Mouse (Mus musculus): ENCODE data around the gene Chn2. TPM values are rescaled to one million over a fixed set of nuclear protein-coding genes. Genes with fewer than 3 reads are reported as not detected.

The Chn2 gene
- polyA plus RNA-seq, 1 experiment: 8.5 TPM

GRCm38 (mm10) chr6:54264537-54264936 is 225.2 kb downstream of the Chn2 start:
- no peak for DNase-seq
- 81% methylated on average over 7 of the region's 7 CpGs for WGBS
- TF ChIP-seq CTCF (IDR thresholded peaks at IDR 0.05; ENCODE audit: insufficient read depth, low read length) (no peak), POLR2A (IDR thresholded peaks at IDR 0.05; ENCODE audit: borderline replicate concordance, extremely low read depth, low read depth, low read length) (no peak)

GRCm38 (mm10) chr6:54265384-54265783 is 226.0 kb downstream of the Chn2 start:
- no peak for DNase-seq
- WGBS: 93% methylated on average over 6 of the region's 6 CpGs
- H3K4me1 ChIP-seq (ENCODE audit: control insufficient read depth, insufficient read depth, low read length): no peaks in the 10 kb centered on the region
- H3K4me3 ChIP-seq (replicated peaks; ENCODE audit: extremely low read depth, low read depth, low read length): no peak overlapping the region
- TF ChIP-seq POLR2A (IDR thresholded peaks at IDR 0.05; ENCODE audit: borderline replicate concordance, extremely low read depth, low read depth, low read length) (no peak), CTCF (IDR thresholded peaks at IDR 0.05; ENCODE audit: insufficient read depth, low read length) (no peak)

More at GRCm38 (mm10) chr6:54264537-54264936, 225.2 kb downstream of the Chn2 start:
- Histone ChIP-seq H3K4me3 (replicated peaks; ENCODE audit: extremely low read depth, low read depth, low read length) (no peak overlapping the region), H3K4me1 (ENCODE audit: control insufficient read depth, insufficient read depth, low read length) (no peaks in the 10 kb centered on the region)

GRCm38 (mm10) chr6:54272556-54273378 is 233.4 kb downstream of the Chn2 start:
- no peak overlapping the region for H3K4me3 ChIP-seq (replicated peaks; ENCODE audit: extremely low read depth, low read depth, low read length)
- no peaks in the 10 kb centered on the region for H3K4me1 ChIP-seq (ENCODE audit: control insufficient read depth, insufficient read depth, low read length)
- 63% methylated on average over 14 of the region's 14 CpGs for WGBS
- DNase-seq: no peak
- TF ChIP-seq POLR2A (IDR thresholded peaks at IDR 0.05; ENCODE audit: borderline replicate concordance, extremely low read depth, low read depth, low read length) (no peak), CTCF (IDR thresholded peaks at IDR 0.05; ENCODE audit: insufficient read depth, low read length) (no peak)

GRCm38 (mm10) chr6:54273379-54273730 is 234.0 kb downstream of the Chn2 start:
- no peak for DNase-seq
- no peak for TF ChIP-seq CTCF (IDR thresholded peaks at IDR 0.05; ENCODE audit: insufficient read depth, low read length)
- no peak for TF ChIP-seq POLR2A (IDR thresholded peaks at IDR 0.05; ENCODE audit: borderline replicate concordance, extremely low read depth, low read depth, low read length)
- no peak overlapping the region for H3K4me3 ChIP-seq (replicated peaks; ENCODE audit: extremely low read depth, low read depth, low read length)
- 50% methylated on average over 6 of the region's 6 CpGs for WGBS
- H3K4me1 ChIP-seq (ENCODE audit: control insufficient read depth, insufficient read depth, low read length): no peaks in the 10 kb centered on the region

- Histone ChIP-seq H3K4me1 (ENCODE audit: control insufficient read depth, insufficient read depth, low read length) (0 out of 2 replicates have a peak, but pooled peaks cover 2% of the 10 kb centered on the region), H3K4me3 (replicated peaks; ENCODE audit: extremely low read depth, low read depth, low read length) (no peak overlapping the region)
- no peak for DNase-seq
- 77% methylated on average over 4 of the region's 4 CpGs for WGBS
- no peak for TF ChIP-seq CTCF (IDR thresholded peaks at IDR 0.05; ENCODE audit: insufficient read depth, low read length)
- no peak for TF ChIP-seq POLR2A (IDR thresholded peaks at IDR 0.05; ENCODE audit: borderline replicate concordance, extremely low read depth, low read depth, low read length)
Measured at GRCm38 (mm10) chr6:54277234-54277633, 237.9 kb downstream of the Chn2 start.

- Histone ChIP-seq H3K4me1 (ENCODE audit: control insufficient read depth, insufficient read depth, low read length) (0 out of 2 replicates have a peak, but pooled peaks cover 2% of the 10 kb centered on the region), H3K4me3 (replicated peaks; ENCODE audit: extremely low read depth, low read depth, low read length) (no peak overlapping the region)
- no peak for DNase-seq
- TF ChIP-seq CTCF (IDR thresholded peaks at IDR 0.05; ENCODE audit: insufficient read depth, low read length) (no peak), POLR2A (IDR thresholded peaks at IDR 0.05; ENCODE audit: borderline replicate concordance, extremely low read depth, low read depth, low read length) (no peak)
- 80% methylated on average over 5 of the region's 5 CpGs for WGBS
Measured at GRCm38 (mm10) chr6:54277828-54278227, 238.5 kb downstream of the Chn2 start.

- no peak for DNase-seq
- H3K4me1 ChIP-seq (ENCODE audit: control insufficient read depth, insufficient read depth, low read length): 0 out of 2 replicates have a peak, but pooled peaks cover 2% of the 10 kb centered on the region
- 66% methylated on average over 2 of the region's 2 CpGs for WGBS
Measured at GRCm38 (mm10) chr6:54278613-54279012, 239.3 kb downstream of the Chn2 start.

GRCm38 (mm10) chr6:54279391-54279790 is 240.0 kb downstream of the Chn2 start:
- 0 out of 2 replicates have a peak, but pooled peaks cover 2% of the 10 kb centered on the region for H3K4me1 ChIP-seq (ENCODE audit: control insufficient read depth, insufficient read depth, low read length)
- H3K4me3 ChIP-seq (replicated peaks; ENCODE audit: extremely low read depth, low read depth, low read length): no peak overlapping the region
- 36% methylated on average over 11 of the region's 11 CpGs for WGBS
- DNase-seq: no peak
- TF ChIP-seq CTCF (IDR thresholded peaks at IDR 0.05; ENCODE audit: insufficient read depth, low read length) (no peak), POLR2A (IDR thresholded peaks at IDR 0.05; ENCODE audit: borderline replicate concordance, extremely low read depth, low read depth, low read length) (no peak)

More at GRCm38 (mm10) chr6:54278613-54279012, 239.3 kb downstream of the Chn2 start:
- no peak overlapping the region for H3K4me3 ChIP-seq (replicated peaks; ENCODE audit: extremely low read depth, low read depth, low read length)
- TF ChIP-seq CTCF (IDR thresholded peaks at IDR 0.05; ENCODE audit: insufficient read depth, low read length): no peak
- TF ChIP-seq POLR2A (IDR thresholded peaks at IDR 0.05; ENCODE audit: borderline replicate concordance, extremely low read depth, low read depth, low read length): no peak

GRCm38 (mm10) chr6:54280248-54280647 is 240.9 kb downstream of the Chn2 start:
- no peak for DNase-seq
- no peak overlapping the region for H3K4me3 ChIP-seq (replicated peaks; ENCODE audit: extremely low read depth, low read depth, low read length)
- WGBS: 89% methylated on average over 6 of the region's 6 CpGs
- H3K4me1 ChIP-seq (ENCODE audit: control insufficient read depth, insufficient read depth, low read length): 0 out of 2 replicates have a peak, but pooled peaks cover 2% of the 10 kb centered on the region
- TF ChIP-seq CTCF (IDR thresholded peaks at IDR 0.05; ENCODE audit: insufficient read depth, low read length): no peak
- no peak for TF ChIP-seq POLR2A (IDR thresholded peaks at IDR 0.05; ENCODE audit: borderline replicate concordance, extremely low read depth, low read depth, low read length)

GRCm38 (mm10) chr6:54283299-54283698 is 243.9 kb downstream of the Chn2 start:
- Histone ChIP-seq H3K4me1 (ENCODE audit: control insufficient read depth, insufficient read depth, low read length) (0 out of 2 replicates have a peak, but pooled peaks cover 2% of the 10 kb centered on the region), H3K4me3 (replicated peaks; ENCODE audit: extremely low read depth, low read depth, low read length) (no peak overlapping the region)
- 67% methylated on average over 1 of the region's 1 CpGs for WGBS
- no peak for DNase-seq
- TF ChIP-seq POLR2A (IDR thresholded peaks at IDR 0.05; ENCODE audit: borderline replicate concordance, extremely low read depth, low read depth, low read length) (no peak), CTCF (IDR thresholded peaks at IDR 0.05; ENCODE audit: insufficient read depth, low read length) (no peak)

Data from lung, adult 2 months (tissue).